Mouse (Mus musculus): ENCODE results near the gene 1810049J17Rik. TPM values are rescaled to one million over a fixed set of nuclear protein-coding genes. Genes with fewer than 3 reads are reported as not detected.

1810049J17Rik gene
- total RNA-seq, 1 experiment from 2014 or later = not detected

DNA sequence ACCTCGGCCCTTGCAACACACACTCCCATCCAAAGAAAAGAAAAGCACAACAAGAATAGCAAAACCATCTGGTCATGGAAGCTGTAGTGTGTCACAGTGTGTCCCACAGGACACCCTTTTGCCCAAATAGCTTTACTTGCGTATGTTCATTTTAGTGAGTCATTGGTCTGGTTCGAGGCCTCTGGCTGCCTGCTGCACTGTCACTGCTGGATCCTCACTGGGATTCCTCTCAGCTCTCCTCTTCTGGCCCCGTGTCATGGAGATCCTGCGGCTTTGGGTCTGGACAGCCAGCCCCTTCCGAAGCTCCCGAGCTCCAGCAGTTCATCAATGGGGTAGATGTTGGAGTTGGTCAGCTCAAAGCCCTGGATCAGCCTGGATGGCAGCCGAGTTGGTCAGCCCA is 3.2 kb downstream of the 1810049J17Rik start:
- ATAC-seq (replicated peaks; ENCODE audit: insufficient number of reproducible peaks, low FRiP score, low TSS enrichment, poor library complexity, severe bottlenecking) = no peak

DNA sequence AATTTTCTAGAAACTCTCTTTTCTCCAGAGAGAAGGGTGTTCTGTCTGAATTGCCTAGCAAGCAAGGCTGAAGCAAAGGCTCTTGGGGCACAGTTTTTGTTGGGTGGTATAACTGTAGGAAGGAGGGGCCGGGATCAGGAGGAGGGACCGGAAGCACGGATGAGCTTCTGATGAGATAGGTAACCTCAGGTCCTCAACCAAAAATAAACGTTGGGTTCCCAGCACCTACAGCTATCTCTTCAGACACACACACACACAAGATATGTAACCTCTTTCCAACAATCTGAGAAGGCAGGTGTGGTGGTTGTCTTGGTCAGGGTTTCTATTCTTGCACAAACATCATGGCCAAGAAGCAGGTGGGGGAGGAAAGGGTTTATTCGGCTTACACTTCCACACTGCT is 4.4 kb downstream of the 1810049J17Rik start:
- ATAC-seq (replicated peaks; ENCODE audit: insufficient number of reproducible peaks, low FRiP score, low TSS enrichment, poor library complexity, severe bottlenecking) = no peak

GRCm38 (mm10) chr15:12315996-12316395 is 5.7 kb downstream of the 1810049J17Rik start:
- no peak for ATAC-seq (replicated peaks; ENCODE audit: insufficient number of reproducible peaks, low FRiP score, low TSS enrichment, poor library complexity, severe bottlenecking)

GRCm38 (mm10) chr15:12314584-12314983 is 7.1 kb downstream of the 1810049J17Rik start:
- ATAC-seq (replicated peaks; ENCODE audit: insufficient number of reproducible peaks, low FRiP score, low TSS enrichment, poor library complexity, severe bottlenecking) = no peak

- no peak for ATAC-seq (replicated peaks; ENCODE audit: insufficient number of reproducible peaks, low FRiP score, low TSS enrichment, poor library complexity, severe bottlenecking)
These were observed 8.4 kb downstream of the 1810049J17Rik start for GRCm38 (mm10) chr15:12313255-12313654.

DNA sequence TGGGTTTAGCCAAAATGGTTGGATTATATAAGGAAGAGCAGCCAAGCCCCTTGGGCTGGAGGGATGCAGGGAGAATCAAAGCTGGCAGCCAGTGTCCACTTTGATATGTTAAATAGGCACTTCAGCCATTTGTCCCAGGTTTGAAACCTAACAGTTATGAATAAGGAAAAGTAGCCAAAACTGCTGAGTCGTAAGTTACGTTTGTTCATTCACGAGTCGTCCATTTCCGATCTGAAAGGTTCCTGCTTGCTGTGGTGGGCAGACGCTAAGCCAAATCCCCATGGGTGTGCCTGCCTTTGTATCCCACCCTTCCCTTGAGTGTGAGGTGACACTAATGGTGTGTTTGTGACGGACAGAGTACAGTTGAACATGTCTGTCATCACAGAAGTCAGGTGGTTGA is 10.2 kb downstream of the 1810049J17Rik start:
- ATAC-seq (replicated peaks; ENCODE audit: insufficient number of reproducible peaks, low FRiP score, low TSS enrichment, poor library complexity, severe bottlenecking) = no peak

DNA sequence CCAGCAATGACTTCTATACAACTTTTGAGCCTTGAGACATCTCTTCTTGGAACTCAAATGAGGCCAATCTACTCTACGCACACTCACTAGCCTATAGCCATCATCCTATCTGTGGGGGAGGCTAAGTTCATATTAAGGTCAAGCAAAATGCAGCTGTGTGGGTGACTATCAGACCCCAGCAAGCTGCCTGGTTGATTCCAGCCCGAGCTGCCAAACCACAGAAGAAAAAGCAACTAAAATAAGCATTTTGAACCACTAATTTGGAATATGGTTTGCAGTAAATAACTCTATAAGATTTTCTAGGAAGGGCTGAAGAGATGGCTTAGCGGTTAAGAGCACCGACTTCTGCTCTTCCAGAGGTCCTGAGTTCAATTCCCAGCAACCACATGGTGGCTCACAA is 11.0 kb downstream of the 1810049J17Rik start:
- no peak for ATAC-seq (replicated peaks; ENCODE audit: insufficient number of reproducible peaks, low FRiP score, low TSS enrichment, poor library complexity, severe bottlenecking)

DNA sequence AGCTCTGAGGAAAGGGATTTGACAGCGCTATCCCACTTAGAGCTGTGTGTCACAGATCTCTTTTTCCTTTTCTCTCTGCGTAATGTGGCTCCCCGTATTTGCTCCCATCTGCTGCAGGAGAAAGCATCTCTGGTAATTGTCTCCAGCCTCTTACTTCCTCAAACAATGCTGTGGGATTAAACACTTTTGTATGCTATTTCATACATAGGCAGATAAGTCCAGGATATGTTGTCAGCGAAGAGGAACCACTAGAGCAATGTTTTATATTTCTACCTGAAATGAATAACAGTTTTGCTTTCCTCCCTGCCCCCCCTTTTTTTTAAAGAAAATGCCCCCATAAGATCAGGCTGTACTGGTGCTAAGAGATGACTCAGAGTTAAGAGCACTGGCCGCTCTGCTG is 13.2 kb downstream of the 1810049J17Rik start:
- ATAC-seq (replicated peaks; ENCODE audit: insufficient number of reproducible peaks, low FRiP score, low TSS enrichment, poor library complexity, severe bottlenecking) = no peak

GRCm38 (mm10) chr15:12307114-12307513 is 14.6 kb downstream of the 1810049J17Rik start:
- no peak for ATAC-seq (replicated peaks; ENCODE audit: insufficient number of reproducible peaks, low FRiP score, low TSS enrichment, poor library complexity, severe bottlenecking)

DNA sequence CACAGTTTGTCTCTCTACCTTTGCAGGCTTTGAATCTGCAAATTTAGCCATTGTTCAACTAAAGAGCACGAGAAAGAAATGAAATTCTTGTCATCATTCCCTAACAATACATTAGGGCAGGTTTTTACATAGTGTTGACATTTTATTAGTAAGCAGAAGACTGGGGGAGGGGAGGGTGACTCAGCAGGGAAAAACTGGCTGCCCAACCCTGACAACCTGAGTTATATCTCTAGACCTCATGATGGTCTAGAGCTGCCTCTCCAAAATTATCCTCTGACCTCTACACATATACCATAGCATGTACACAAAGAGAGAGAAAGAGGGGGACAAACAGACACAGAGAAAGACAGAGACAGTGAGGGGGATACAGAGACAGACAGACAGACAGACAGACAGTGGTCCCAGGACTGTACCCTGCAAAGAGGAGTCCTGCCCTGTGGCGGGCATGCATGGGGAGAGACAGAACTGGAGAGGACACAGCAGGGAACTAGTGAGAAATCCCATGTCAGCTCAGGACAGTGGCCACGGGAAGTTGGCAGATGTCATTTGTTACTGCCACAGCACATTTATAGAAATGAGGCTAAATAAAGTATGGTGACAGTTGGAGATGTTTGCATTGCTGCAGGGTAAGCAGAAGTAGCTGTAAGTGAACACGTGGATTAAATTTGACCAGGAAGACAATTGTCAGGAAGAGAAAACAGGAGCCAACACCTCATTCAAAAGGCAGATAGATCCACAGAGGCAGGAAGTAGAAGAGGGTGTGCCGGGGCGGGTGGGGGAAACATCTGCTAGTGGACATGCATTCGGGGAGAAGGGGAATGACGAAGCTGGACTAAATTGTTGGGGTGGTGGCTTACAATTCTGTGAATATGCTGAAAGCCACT is 15.3 kb downstream of the 1810049J17Rik start:
- ATAC-seq (replicated peaks; ENCODE audit: insufficient number of reproducible peaks, low FRiP score, low TSS enrichment, poor library complexity, severe bottlenecking) = no peak

GRCm38 (mm10) chr15:12301771-12302170 is 19.9 kb downstream of the 1810049J17Rik start:
- ATAC-seq (replicated peaks; ENCODE audit: insufficient number of reproducible peaks, low FRiP score, low TSS enrichment, poor library complexity, severe bottlenecking) = no peak

GRCm38 (mm10) chr15:12298231-12298737 is 23.4 kb downstream of the 1810049J17Rik start:
- ATAC-seq (replicated peaks; ENCODE audit: insufficient number of reproducible peaks, low FRiP score, low TSS enrichment, poor library complexity, severe bottlenecking) = no peak

GRCm38 (mm10) chr15:12296228-12296627 is 25.5 kb downstream of the 1810049J17Rik start:
- no peak for ATAC-seq (replicated peaks; ENCODE audit: insufficient number of reproducible peaks, low FRiP score, low TSS enrichment, poor library complexity, severe bottlenecking)

DNA sequence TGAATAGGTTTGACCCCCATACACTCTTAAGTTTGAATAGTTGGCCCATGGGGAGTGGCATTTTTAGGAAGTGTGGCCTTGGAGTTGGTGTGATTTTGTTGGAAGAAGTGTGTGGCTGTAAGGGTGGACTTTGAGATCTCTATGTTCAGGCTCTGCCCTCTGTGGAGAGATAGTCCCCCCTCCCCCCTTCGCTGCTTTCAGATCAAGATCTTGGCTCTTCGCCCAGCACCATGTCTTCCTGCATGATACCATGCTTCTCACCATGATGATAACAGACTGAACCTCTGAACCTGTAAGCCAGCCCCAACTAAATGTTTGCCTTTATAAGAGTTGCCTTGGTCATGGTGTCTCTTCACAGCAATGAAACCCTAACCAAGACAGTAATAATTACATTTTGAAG is 29.9 kb downstream of the 1810049J17Rik start:
- no peak for ATAC-seq (replicated peaks; ENCODE audit: insufficient number of reproducible peaks, low FRiP score, low TSS enrichment, poor library complexity, severe bottlenecking)

GRCm38 (mm10) chr15:12290330-12290729 is 31.4 kb downstream of the 1810049J17Rik start:
- ATAC-seq (replicated peaks; ENCODE audit: insufficient number of reproducible peaks, low FRiP score, low TSS enrichment, poor library complexity, severe bottlenecking) = no peak

DNA sequence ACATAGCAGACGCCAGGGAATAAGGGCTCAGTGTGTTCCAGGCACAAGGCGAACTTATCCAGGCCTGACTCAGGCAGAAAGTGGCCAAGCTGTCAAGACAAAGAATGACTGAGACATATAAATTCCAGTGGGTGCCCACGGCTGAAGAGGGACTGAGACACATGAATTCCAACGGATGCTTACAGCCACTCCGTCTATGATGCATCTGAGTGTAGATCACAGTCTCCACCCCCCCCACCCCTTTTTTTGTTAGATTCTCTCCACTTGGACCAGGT is 36.2 kb downstream of the 1810049J17Rik start:
- ATAC-seq (replicated peaks; ENCODE audit: insufficient number of reproducible peaks, low FRiP score, low TSS enrichment, poor library complexity, severe bottlenecking) = no peak

- ATAC-seq (replicated peaks; ENCODE audit: insufficient number of reproducible peaks, low FRiP score, low TSS enrichment, poor library complexity, severe bottlenecking) = no peak
These were observed 36.7 kb downstream of the 1810049J17Rik start for GRCm38 (mm10) chr15:12284794-12285534.

DNA sequence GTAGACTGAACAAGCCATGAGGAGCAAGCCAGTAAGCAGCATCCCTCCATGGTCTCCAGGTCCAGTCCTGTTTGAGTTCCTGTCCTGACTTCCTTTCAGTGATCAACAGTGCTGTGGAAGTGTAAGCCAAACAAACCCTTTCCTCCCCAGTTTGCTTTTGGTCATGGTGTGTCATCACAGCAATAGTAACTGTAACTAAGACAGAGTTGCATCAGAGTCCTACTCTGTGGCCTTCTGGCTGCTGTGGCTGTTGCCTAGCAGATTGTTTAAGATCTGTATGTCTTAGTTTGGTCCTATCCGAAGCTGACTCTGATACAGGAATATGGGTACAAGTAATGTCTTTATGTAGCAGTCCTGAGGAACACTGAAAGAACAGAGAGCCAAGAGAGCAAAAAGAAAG is 41.9 kb downstream of the 1810049J17Rik start:
- ATAC-seq (replicated peaks; ENCODE audit: insufficient number of reproducible peaks, low FRiP score, low TSS enrichment, poor library complexity, severe bottlenecking) = no peak

GRCm38 (mm10) chr15:12275091-12275623 is 46.5 kb downstream of the 1810049J17Rik start:
- ATAC-seq (replicated peaks; ENCODE audit: insufficient number of reproducible peaks, low FRiP score, low TSS enrichment, poor library complexity, severe bottlenecking) = no peak

Data from monocyte, adult 5-6 weeks (primary cell).